Mouse (Mus musculus) MEL (cell line): Measurements from ENCODE around the gene Mrln. TPM values are rescaled to one million over a fixed set of nuclear protein-coding genes. Genes with fewer than 3 reads are reported as not detected.
"Not testable (repeated sequence)": the region's sequence is repeated elsewhere in the genome, so short reads cannot be mapped to it uniquely, and the experiment has no call there.

Experiments
- DNase-seq: peaks from one replicate; pipeline ENCODE4 v3.0.0; 2011; ENCODE audit warnings: low read depth, low spot score
- H3K27ac ChIP-seq: 2 replicates; pipeline ENCODE4 v1.5.1; 2012; ENCODE audit warnings: low read depth, mild to moderate bottlenecking, control low read depth, low read length, moderate library complexity; ENCODE audit not compliant: control insufficient read depth
- H3K27me3 ChIP-seq, 2 experiments: fragments of 150-350 bp in 1 of 2; sonication (generic) in 1 of 2; 2 replicates each; pipeline ENCODE4 v1.6.1; 2012; ENCODE audit warnings: low read length in 2 of 2, mild to moderate bottlenecking in 2 of 2, improper control_type of control experiment in 1 of 2, moderate library complexity in 1 of 2; ENCODE audit not compliant: insufficient read depth in 2 of 2, control insufficient read depth in 1 of 2
- H3K36me3 ChIP-seq, 2 experiments: 2 replicates each; pipeline ENCODE4 v1.6.1; 2012 to 2014; ENCODE audit warnings: low read length in 2 of 2, improper control_type of control experiment in 1 of 2, inconsistent platforms in 1 of 2, mild to moderate bottlenecking in 1 of 2; ENCODE audit not compliant: insufficient read depth in 2 of 2, control insufficient read depth in 1 of 2
- H3K4me1 ChIP-seq, 2 experiments: fragments of 150-350 bp in 1 of 2; sonication (generic) in 1 of 2; 2 replicates each; pipeline ENCODE4 v1.6.1; 2012; ENCODE audit warnings: low read length in 2 of 2, improper control_type of control experiment in 1 of 2, mild to moderate bottlenecking in 1 of 2; ENCODE audit not compliant: insufficient read depth in 2 of 2, control insufficient read depth in 1 of 2
- H3K4me3 ChIP-seq, 2 experiments: fragments of 150-350 bp in 1 of 2; sonication (generic) in 1 of 2; 2 replicates each; pipeline ENCODE4 v1.5.1; 2012; ENCODE audit warnings: low read depth in 2 of 2, low read length in 2 of 2, mild to moderate bottlenecking in 2 of 2, moderate library complexity in 2 of 2, control low read depth in 1 of 2, improper control_type of control experiment in 1 of 2; ENCODE audit not compliant: control insufficient read depth in 1 of 2, insufficient read depth in 1 of 2
- H3K79me2 ChIP-seq: 2 replicates; pipeline ENCODE4 v1.6.1; 2012; ENCODE audit warnings: mild to moderate bottlenecking, low read length, moderate library complexity; ENCODE audit not compliant: control insufficient read depth, poor library complexity, insufficient read depth
- H3K9ac ChIP-seq: 2 replicates; pipeline ENCODE4 v1.6.1; 2012; ENCODE audit warnings: low read depth, mild to moderate bottlenecking, control low read depth, low read length, moderate library complexity; ENCODE audit not compliant: control insufficient read depth, poor library complexity, severe bottlenecking
- H3K9me3 ChIP-seq: fragments of 150-350 bp; sonication (generic); replicated peaks from 2 replicates; pipeline ENCODE4 v1.6.1; 2012; ENCODE audit warnings: mild to moderate bottlenecking, low read length, improper control_type of control experiment, moderate library complexity; ENCODE audit not compliant: insufficient read depth
- CHD1 ChIP-seq: IDR thresholded peaks from 2 replicates; pipeline ENCODE4 v1.6.1; 2012; ENCODE audit warnings: low read depth, mild to moderate bottlenecking, inconsistent platforms, low read length, improper control_type of control experiment
- ELF1 ChIP-seq: IDR thresholded peaks from 2 replicates; pipeline ENCODE4 v1.6.1; 2014; ENCODE audit warnings: low read depth, mild to moderate bottlenecking, inconsistent platforms, low read length, improper control_type of control experiment, moderate library complexity
- EP300 ChIP-seq, 2 experiments: IDR thresholded peaks; 2 replicates each; pipeline ENCODE4 v1.6.1; 2011; ENCODE audit warnings: improper control_type of control experiment in 2 of 2, low read length in 2 of 2, low read depth in 1 of 2, mild to moderate bottlenecking in 1 of 2
- GABPA ChIP-seq: IDR thresholded peaks from 2 replicates; pipeline ENCODE4 v1.6.1; 2012; ENCODE audit warnings: low read depth, mild to moderate bottlenecking, inconsistent platforms, low read length, improper control_type of control experiment, moderate library complexity
- JUND ChIP-seq: IDR thresholded peaks from 2 replicates; pipeline ENCODE4 v1.6.1; 2011; ENCODE audit warnings: low read depth, mild to moderate bottlenecking, improper control_type of control experiment, low read length
- MXI1 ChIP-seq: IDR thresholded peaks from 2 replicates; pipeline ENCODE4 v1.6.1; 2011; ENCODE audit warnings: mild to moderate bottlenecking, low read depth, low read length, improper control_type of control experiment
- MYC ChIP-seq: IDR thresholded peaks from 2 replicates; pipeline ENCODE4 v1.6.1; 2011; ENCODE audit warnings: low read depth, mild to moderate bottlenecking, low read length, improper control_type of control experiment, moderate library complexity
- POLR2AphosphoS2 ChIP-seq: IDR thresholded peaks from 2 replicates; pipeline ENCODE4 v1.6.1; 2011; ENCODE audit warnings: low read length, improper control_type of control experiment
- RAD21 ChIP-seq: IDR thresholded peaks from 2 replicates; pipeline ENCODE4 v1.6.1; 2011; ENCODE audit warnings: mild to moderate bottlenecking, low read depth, low read length, improper control_type of control experiment
- SIN3A ChIP-seq: IDR thresholded peaks from 2 replicates; pipeline ENCODE4 v1.6.1; 2012; ENCODE audit warnings: low read length, improper control_type of control experiment, inconsistent platforms
- TAL1 ChIP-seq: IDR thresholded peaks from 2 replicates; pipeline ENCODE4 v1.6.1; 2012; ENCODE audit warnings: mild to moderate bottlenecking, inconsistent platforms, low read length, moderate library complexity, mixed read lengths
- ZKSCAN1 ChIP-seq: IDR thresholded peaks from 2 replicates; pipeline ENCODE4 v1.6.1; 2012; ENCODE audit warnings: low read depth, mild to moderate bottlenecking, inconsistent platforms, low read length, improper control_type of control experiment, moderate library complexity
- polyA plus RNA-seq, 2 experiments: library from polyadenylated mRNA; stranded (reverse) in 1 of 2; unstranded in 1 of 2; fragments of >175 nt in 1 of 2; fragments of >200 nt in 1 of 2; gene quantifications; 2 replicates each; pipeline versions ENCODE4 v1.2.1 to v1.2.4; 2012; ENCODE audit warnings: low replicate concordance in 2 of 2, low read depth in 1 of 2; ENCODE audit not compliant: insufficient read length in 2 of 2, insufficient read depth in 1 of 2, missing spikeins in 1 of 2
- total RNA-seq: library from RNA; depleted of rRNA; stranded (reverse); fragments of 300-350 nt; gene quantifications from 2 replicates; pipeline ENCODE4 v1.2.3, GENCODE M21; 2012

Gene Mrln
- total and polyA plus RNA-seq, 3 experiments = not detected

GRCm38 (mm10) chr10:70220971-70221370 is 16.5 kb downstream of the Mrln start:
- no peak overlapping the region for H3K27ac ChIP-seq
- no peak for DNase-seq
- H3K9me3 ChIP-seq = no peaks in the 10 kb centered on the region
- H3K27me3 ChIP-seq = peaks cover 0 to 1% of the 10 kb centered on the region in 2 experiments; a peak in 1 of 4 replicates
- H3K4me3 ChIP-seq = no peak overlapping the region
- no peaks in the 10 kb centered on the region for H3K79me2 ChIP-seq
- H3K36me3 ChIP-seq = no peaks in the 10 kb centered on the region
- TF ChIP-seq ELF1 (no peak), RAD21 (no peak)
- H3K9ac ChIP-seq = no peak overlapping the region
- H3K4me1 ChIP-seq = no peaks in the 10 kb centered on the region

- not testable (repeated sequence) for H3K36me3 ChIP-seq, H3K9me3 ChIP-seq, H3K9ac ChIP-seq, H3K27me3 ChIP-seq, H3K4me1 ChIP-seq, H3K4me3 ChIP-seq, H3K27ac ChIP-seq, DNase-seq, H3K79me2 ChIP-seq
Measured at GRCm38 (mm10) chr10:70222231-70222630, 17.8 kb downstream of the Mrln start.

GRCm38 (mm10) chr10:70224571-70224970 is 20.1 kb downstream of the Mrln start:
- no peaks in the 10 kb centered on the region for H3K79me2 ChIP-seq
- H3K4me3 ChIP-seq = no peak overlapping the region
- H3K27ac ChIP-seq = no peak overlapping the region
- TF ChIP-seq RAD21 = no peak
- no peak for TF ChIP-seq MXI1
- no peak for TF ChIP-seq SIN3A
- TF ChIP-seq GABPA = no peak
- TF ChIP-seq ZKSCAN1 = no peak
- no peak for TF ChIP-seq JUND
- no peak for TF ChIP-seq CHD1
- no peak for TF ChIP-seq EP300 (IDR thresholded peaks at IDR 0.05; ENCODE audit: low read depth in 1 of 2, low read length in 2 of 2)
- TF ChIP-seq POLR2AphosphoS2 = no peak
- TF ChIP-seq TAL1 = no peak
- no peak for TF ChIP-seq MYC
- H3K36me3 ChIP-seq = no peaks in the 10 kb centered on the region
- DNase-seq = no peak
- H3K27me3 ChIP-seq = no peaks in the 10 kb centered on the region
- H3K9ac ChIP-seq = no peak overlapping the region
- no peaks in the 10 kb centered on the region for H3K9me3 ChIP-seq
- no peaks in the 10 kb centered on the region for H3K4me1 ChIP-seq
